Mouse (Mus musculus) olfactory bulb, adult 2 months (tissue): Measurements from ENCODE around the gene Prkar1b.

ENCODE experiments used
- CTCF ChIP-seq: fragments of 200-500 bp; IDR thresholded peaks from 2 replicates; pipeline ENCODE4 v1.5.1; 2012; ENCODE audit warnings: low read depth, mild to moderate bottlenecking, low read length, moderate library complexity; ENCODE audit not compliant: insufficient read depth
- POLR2A ChIP-seq: fragments of 200-500 bp; IDR thresholded peaks from 2 replicates; pipeline ENCODE4 v1.6.1; 2012; ENCODE audit warnings: mild to moderate bottlenecking, low read depth, low read length, moderate library complexity; ENCODE audit not compliant: insufficient read depth

DNA sequence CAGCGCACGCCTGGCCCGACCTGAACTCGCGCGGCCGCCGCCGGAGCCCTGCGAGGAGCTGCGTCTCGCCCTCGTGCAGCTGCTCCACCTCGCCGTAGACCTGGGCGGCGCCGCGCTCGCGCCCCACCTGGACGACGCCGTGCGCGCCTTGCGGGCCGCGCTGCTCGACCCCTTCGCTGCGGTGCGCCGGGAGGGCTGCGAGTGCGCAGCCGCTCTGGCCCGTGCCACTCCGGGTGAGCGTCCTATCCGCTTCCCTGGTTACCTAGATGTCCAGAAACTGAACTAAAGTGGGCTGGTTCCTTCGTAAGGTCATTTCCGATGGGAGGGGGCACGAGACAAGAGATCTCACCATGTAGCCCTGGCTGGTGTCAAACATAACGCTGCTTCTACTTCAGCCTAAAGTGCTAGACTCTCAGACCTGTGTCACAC lies 816 bp upstream of the Prkar1b start:
- no peak for TF ChIP-seq POLR2A
- no peak for TF ChIP-seq CTCF
